ENCODE assay signal across 15 mouse cellular contexts in the genomic region with DNA sequence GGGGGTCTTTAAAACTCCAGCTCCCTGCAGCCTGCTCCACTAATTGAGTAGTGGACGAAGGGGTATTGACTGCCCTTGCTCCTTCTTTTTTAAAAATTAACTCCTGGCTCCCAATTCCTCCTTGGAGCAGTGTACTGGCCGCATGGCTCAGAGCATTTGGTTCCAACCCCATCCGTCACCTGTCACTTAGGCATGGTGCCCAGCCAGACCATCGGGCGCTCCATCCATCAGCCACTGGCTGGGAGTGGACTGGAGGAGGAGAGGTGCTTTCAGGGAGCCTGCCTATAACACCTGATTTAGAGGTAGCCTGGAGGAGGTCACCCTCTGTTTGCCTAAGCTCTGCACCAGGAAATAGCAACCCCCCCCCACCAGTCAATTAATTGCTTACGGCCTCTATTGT.
A peak's percentile ranks its signal among the peaks of the same experiment; 100 is the strongest.
DNase-seq lines count a peak whose midpoint lies in the region; ATAC-seq and TF ChIP-seq lines count a peak whose summit lies in the region.
"Had no signal": no experiment of that assay in that cellular context is flagged by ENCODE, and none has a peak within 500 bp of the region (broad histone marks: within the 10 kb centered on the region; RNA-seq: fewer than 3 reads in every experiment).

No protein-coding gene starts in this region.

- no peak for TF ChIP-seq CTCF in cerebellum, adult 2 months (IDR thresholded peaks at IDR 0.05; ENCODE audit: borderline replicate concordance, insufficient read depth, low read depth, low read length)
- no peak for TF ChIP-seq CTCF in hindbrain, postnatal 0 days (IDR thresholded peaks at IDR 0.05; ENCODE audit: low read depth)

- no peaks in the 10 kb centered on the region for H3K27me3 ChIP-seq in cerebellum, adult 2 months (ENCODE audit: control insufficient read depth, insufficient read depth, low read length)
- no peaks in the 10 kb centered on the region for H3K27me3 ChIP-seq in hindbrain, postnatal 0 days (ENCODE audit: insufficient read depth, low read length)
- H3K27me3 ChIP-seq: stomach, embryonic 15.5 days had no signal

- H3K36me3 ChIP-seq in hindbrain, postnatal 0 days (ENCODE audit: insufficient read depth, low read length): no peaks in the 10 kb centered on the region
- H3K36me3 ChIP-seq: liver, embryonic 13.5 days; stomach, embryonic 15.5 days had no signal

- 16% methylated on average over 6 of the region's 6 CpGs for WGBS in cerebellum, adult 2 months
- 38% methylated on average over 6 of the region's 6 CpGs for WGBS in hindbrain, postnatal 0 days

- no peak overlapping the region for H3K9ac ChIP-seq in hindbrain, postnatal 0 days (replicated peaks; ENCODE audit: low read length)
- H3K9ac ChIP-seq: liver, embryonic 13.5 days; stomach, embryonic 15.5 days had no signal

- H3K27ac ChIP-seq in cerebellum, adult 2 months (ENCODE audit: insufficient read depth, low read length): no peak overlapping the region
- H3K27ac ChIP-seq in hindbrain, postnatal 0 days: peak overlapping the region; percentile 67; the same call in 1 of the 2 replicates
- H3K27ac ChIP-seq: gastrocnemius, adult 2 months; liver, embryonic 13.5 days; stomach, embryonic 15.5 days had no signal

- ATAC-seq in cerebellum, adult (ENCODE audit: insufficient number of reproducible peaks, low FRiP score, low TSS enrichment): peak; percentile 78
- ATAC-seq in hindbrain, postnatal 0 days: peak; percentile 46; the same call in 1 of the 2 replicates
- no peak for ATAC-seq in inflammation-experienced regulatory T-cells, adult 6 months
- ATAC-seq: CD4-positive, CD25-positive, alpha-beta regulatory T cell, adult 4 months had no signal

- H3K4me1 ChIP-seq in cerebellum, adult 2 months (ENCODE audit: control insufficient read depth, insufficient read depth, low read length): peaks cover 30% of the 10 kb centered on the region
- H3K4me1 ChIP-seq in hindbrain, postnatal 0 days (ENCODE audit: insufficient read depth, low read length): peaks cover 40% of the 10 kb centered on the region

- no peak for TF ChIP-seq POLR2A in cerebellum, adult 2 months (IDR thresholded peaks at IDR 0.05; ENCODE audit: borderline replicate concordance, insufficient read depth, low read length)

- no peaks in the 10 kb centered on the region for H3K9me3 ChIP-seq in hindbrain, postnatal 0 days (ENCODE audit: low read length)
- H3K9me3 ChIP-seq: liver, embryonic 13.5 days; stomach, embryonic 15.5 days had no signal

- H3K4me3 ChIP-seq in cerebellum, adult 2 months (replicated peaks; ENCODE audit: insufficient read depth, low read depth, low read length): no peak overlapping the region
- H3K4me3 ChIP-seq in hindbrain, postnatal 0 days (ENCODE audit: low read length): no peak overlapping the region
- H3K4me3 ChIP-seq: gastrocnemius, adult 2 months; liver, embryonic 13.5 days; stomach, embryonic 15.5 days had no signal

- no peak overlapping the region for H3K4me2 ChIP-seq in hindbrain, postnatal 0 days (ENCODE audit: low read depth, low read length)
- H3K4me2 ChIP-seq: heart, embryonic 11.5 days; liver, embryonic 13.5 days; stomach, embryonic 15.5 days had no signal

- DNase-seq in kidney, adult 9 months: peak; percentile 7
- DNase-seq in kidney, adult 8-10 months: no peak
- DNase-seq in cerebellum, adult 2 months: peak; percentile 94 to 95
- peak; percentile 63 for DNase-seq in hindbrain, postnatal 0 days (ENCODE audit: low spot score)
- DNase-seq in thymus, adult 18-20 months: no peak
- DNase-seq: gastrocnemius, adult 2 months; liver, embryonic 13.5 days; lung, postnatal 14 days; midbrain, embryonic 14.5 days; thymus, postnatal 36 days had no signal

Comparison
In these comparisons a context has a peak if more than half of its experiments do, and no peak if none do; other contexts are left out.
1. DNase-seq: peak in kidney, adult 9 months (single experiment), cerebellum, adult 2 months (2 of 2) and hindbrain, postnatal 0 days (single experiment); none in kidney, adult 8-10 months (0 of 2) and thymus, adult 18-20 months (0 of 2).